12 mouse cellular contexts compared by ENCODE assay signal in the genomic region with DNA sequence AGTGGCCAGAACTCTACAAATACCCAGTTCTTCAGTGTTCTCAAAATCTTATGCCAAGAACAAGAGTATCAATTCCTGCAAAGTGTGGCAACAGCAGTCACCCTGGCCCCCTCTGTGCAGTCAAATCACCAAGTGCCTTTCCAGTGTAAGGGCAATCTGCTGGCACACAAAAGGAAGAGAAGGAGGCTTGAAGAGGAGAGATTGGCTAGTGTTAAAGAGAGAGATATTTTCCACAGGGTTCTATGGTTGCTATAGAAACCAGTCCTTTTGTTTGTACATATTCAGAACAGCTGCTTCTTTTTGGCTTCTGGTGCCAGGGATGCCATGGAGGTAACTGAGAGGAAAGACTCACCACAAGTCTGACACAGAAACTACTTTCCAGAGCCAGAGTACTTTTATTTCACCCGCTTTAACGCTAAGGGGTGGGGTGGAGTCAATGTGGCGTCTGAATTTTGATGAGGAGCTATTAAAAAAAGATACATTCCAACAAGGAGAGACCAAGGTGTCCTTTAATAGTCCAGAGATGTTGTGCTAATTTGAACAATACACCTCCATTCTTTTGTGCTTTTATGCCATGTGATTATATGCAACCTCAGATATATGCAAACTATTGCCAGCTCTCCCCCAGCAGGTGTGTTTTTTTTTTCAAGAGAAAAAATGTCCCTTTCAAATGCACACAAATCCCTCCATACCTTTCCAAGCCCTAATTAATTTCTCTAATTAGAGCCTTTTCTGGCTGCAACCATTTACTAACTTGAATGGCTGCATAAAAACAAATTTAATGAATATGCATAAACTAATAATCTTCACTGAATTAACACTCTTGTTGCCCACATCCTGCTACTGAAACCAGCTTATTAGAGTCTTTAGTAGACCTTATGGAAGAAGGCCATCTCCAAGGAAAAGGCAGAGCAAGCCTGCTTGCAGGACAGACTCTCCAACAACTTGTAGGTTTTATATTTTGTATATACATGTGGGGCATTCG.
DNase-seq lines count a peak whose midpoint lies in the region; ATAC-seq lines count a peak whose summit lies in the region.
"Had no signal": no experiment of that assay in that cellular context is flagged by ENCODE, and none has a peak within 500 bp of the region (broad histone marks: within the 10 kb centered on the region; RNA-seq: fewer than 3 reads in every experiment).

No protein-coding gene starts in this region.

- H3K27me3 ChIP-seq in forebrain, embryonic 16.5 days (replicated peaks; ENCODE audit: control insufficient read depth, insufficient read depth, low read length), result no peaks in the 10 kb centered on the region
- no peaks in the 10 kb centered on the region for H3K27me3 ChIP-seq in midbrain, embryonic 13.5 days
- H3K27me3 ChIP-seq in kidney, embryonic 16.5 days (ENCODE audit: insufficient read depth, low read length), result no peaks in the 10 kb centered on the region
- H3K27me3 ChIP-seq: embryonic facial prominence, embryonic 13.5 days; limb, embryonic 12.5 days had no signal

- H3K36me3 ChIP-seq in forebrain, embryonic 16.5 days (ENCODE audit: control insufficient read depth, insufficient read depth), result no peaks in the 10 kb centered on the region
- H3K36me3 ChIP-seq in midbrain, embryonic 13.5 days, result no peaks in the 10 kb centered on the region
- no peaks in the 10 kb centered on the region for H3K36me3 ChIP-seq in kidney, embryonic 16.5 days (ENCODE audit: insufficient read depth, low read length)
- H3K36me3 ChIP-seq: embryonic facial prominence, embryonic 13.5 days; limb, embryonic 12.5 days had no signal

- H3K27ac ChIP-seq in forebrain, embryonic 16.5 days (ENCODE audit: low read length), result peak overlapping the region; percentile 73
- peak overlapping the region; percentile 71 for H3K27ac ChIP-seq in midbrain, embryonic 13.5 days
- no peak overlapping the region for H3K27ac ChIP-seq in kidney, embryonic 16.5 days (ENCODE audit: low read length)
- H3K27ac ChIP-seq: embryonic facial prominence, embryonic 13.5 days; limb, embryonic 12.5 days had no signal

- DNase-seq in Muller cell, postnatal 12 days (ENCODE audit: inconsistent ontology term), result peak; percentile 26
- peak; percentile 67 for DNase-seq in brain, adult 2 months (ENCODE audit: low read depth, low spot score)
- DNase-seq in urinary bladder, adult 18-20 months (ENCODE audit: low spot score in 2 of 2), result no peak
- no peak for DNase-seq in heart, adult 9 months (ENCODE audit: low spot score in 2 of 2)
- DNase-seq: cerebellum, adult 11-12 months; kidney, postnatal 14 days; lung, embryonic 14.5 days had no signal

- no peak overlapping the region for H3K9ac ChIP-seq in forebrain, embryonic 16.5 days (replicated peaks; ENCODE audit: low read depth, low read length)
- H3K9ac ChIP-seq in midbrain, embryonic 13.5 days (replicated peaks), result no peak overlapping the region
- no peak overlapping the region for H3K9ac ChIP-seq in kidney, embryonic 16.5 days (replicated peaks; ENCODE audit: low read length)
- H3K9ac ChIP-seq: embryonic facial prominence, embryonic 13.5 days; limb, embryonic 12.5 days; lung, embryonic 14.5 days had no signal

- H3K4me2 ChIP-seq in forebrain, embryonic 16.5 days (ENCODE audit: low read length), result peak overlapping the region; percentile 29
- H3K4me2 ChIP-seq in midbrain, embryonic 13.5 days (replicated peaks), result no peak overlapping the region
- no peak overlapping the region for H3K4me2 ChIP-seq in kidney, embryonic 16.5 days (replicated peaks; ENCODE audit: low read depth, low read length)
- H3K4me2 ChIP-seq: embryonic facial prominence, embryonic 13.5 days; limb, embryonic 12.5 days; lung, embryonic 14.5 days had no signal

- H3K4me3 ChIP-seq in forebrain, embryonic 16.5 days (replicated peaks; ENCODE audit: low read length), result no peak overlapping the region
- H3K4me3 ChIP-seq in midbrain, embryonic 13.5 days (replicated peaks), result no peak overlapping the region
- no peak overlapping the region for H3K4me3 ChIP-seq in kidney, embryonic 16.5 days (ENCODE audit: low read length)
- H3K4me3 ChIP-seq: embryonic facial prominence, embryonic 13.5 days; limb, embryonic 12.5 days had no signal

- H3K9me3 ChIP-seq in forebrain, embryonic 16.5 days (ENCODE audit: control insufficient read depth, low read length), result no peaks in the 10 kb centered on the region; the same call in 1 of the 2 replicates
- no peaks in the 10 kb centered on the region for H3K9me3 ChIP-seq in midbrain, embryonic 13.5 days
- H3K9me3 ChIP-seq in kidney, embryonic 16.5 days (ENCODE audit: low read length), result no peaks in the 10 kb centered on the region
- H3K9me3 ChIP-seq: embryonic facial prominence, embryonic 13.5 days; limb, embryonic 12.5 days had no signal

- peaks cover 16% of the 10 kb centered on the region for H3K4me1 ChIP-seq in forebrain, embryonic 16.5 days (replicated peaks; ENCODE audit: control insufficient read depth, insufficient read depth, low read length)
- peaks cover 11% of the 10 kb centered on the region for H3K4me1 ChIP-seq in midbrain, embryonic 13.5 days (replicated peaks)
- H3K4me1 ChIP-seq in kidney, embryonic 16.5 days (ENCODE audit: insufficient read depth, low read length), result no peaks in the 10 kb centered on the region
- H3K4me1 ChIP-seq: limb, embryonic 12.5 days had no signal

- 24% methylated on average over 4 of the region's 4 CpGs for WGBS in forebrain, embryonic 16.5 days
- 48% methylated on average over 4 of the region's 4 CpGs for WGBS in midbrain, embryonic 13.5 days
- WGBS in kidney, embryonic 16.5 days, result 75% methylated on average over 4 of the region's 4 CpGs

- ATAC-seq in forebrain, embryonic 16.5 days, result peak; percentile 91
- ATAC-seq in midbrain, embryonic 13.5 days, result peak; percentile 93
- no peak for ATAC-seq in kidney, embryonic 16.5 days (ENCODE audit: low FRiP score, low TSS enrichment)

Comparison
In these comparisons a context has a peak if more than half of its experiments do, and no peak if none do; other contexts are left out.
1. DNase-seq: peak in Muller cell, postnatal 12 days (single experiment) and brain, adult 2 months (single experiment); none in urinary bladder, adult 18-20 months (0 of 2) and heart, adult 9 months (0 of 2).